ENCODE assay signal across 22 mouse cellular contexts in the genomic region with DNA sequence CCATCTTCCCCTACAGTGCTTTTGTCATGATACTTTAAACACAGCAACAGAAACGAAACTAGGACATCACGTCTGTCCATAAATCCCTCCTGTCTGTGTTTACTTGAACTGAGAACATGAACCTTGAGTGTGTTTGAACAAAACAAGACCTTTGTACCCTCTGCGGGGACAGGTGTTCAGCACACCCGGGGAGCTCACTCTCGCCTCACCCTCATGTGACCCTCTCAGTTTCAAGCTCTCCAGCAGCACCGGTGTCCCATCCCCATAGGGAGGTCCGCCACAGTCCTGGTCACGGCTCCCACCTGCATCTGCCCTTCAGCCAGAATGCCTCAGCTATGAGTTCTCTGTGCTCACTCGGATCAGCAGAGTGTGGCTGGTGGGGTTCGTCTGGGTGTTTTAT. TPM values are rescaled to one million over a fixed set of nuclear protein-coding genes. Genes with fewer than 3 reads are reported as not detected.
DNase-seq lines count a peak whose midpoint lies in the region; ATAC-seq and TF ChIP-seq lines count a peak whose summit lies in the region.
"Had no signal": no experiment of that assay in that cellular context is flagged by ENCODE, and none has a peak within 500 bp of the region (broad histone marks: within the 10 kb centered on the region; RNA-seq: fewer than 3 reads in every experiment).

No protein-coding gene starts in this region.

- H3K4me3 ChIP-seq in intestine, embryonic 16.5 days (ENCODE audit: low read length), result no peak overlapping the region
- no peak overlapping the region for H3K4me3 ChIP-seq in kidney, postnatal 0 days (replicated peaks; ENCODE audit: low read depth, low read length)
- H3K4me3 ChIP-seq in stomach, embryonic 15.5 days (replicated peaks), result no peak overlapping the region
- no peak overlapping the region for H3K4me3 ChIP-seq in forebrain, embryonic 16.5 days (replicated peaks; ENCODE audit: low read length)
- H3K4me3 ChIP-seq: embryonic facial prominence, embryonic 15.5 days; forebrain, embryonic 10.5 days; heart, embryonic 15.5 days; hindbrain, embryonic 15.5 days had no signal

- no peaks in the 10 kb centered on the region for H3K27me3 ChIP-seq in intestine, embryonic 16.5 days (replicated peaks; ENCODE audit: control insufficient read depth, insufficient read depth, low read length)
- no peaks in the 10 kb centered on the region for H3K27me3 ChIP-seq in kidney, postnatal 0 days (ENCODE audit: insufficient read depth, low read length)
- no peaks in the 10 kb centered on the region for H3K27me3 ChIP-seq in stomach, embryonic 15.5 days (replicated peaks)
- no peaks in the 10 kb centered on the region for H3K27me3 ChIP-seq in forebrain, embryonic 16.5 days (replicated peaks; ENCODE audit: control insufficient read depth, insufficient read depth, low read length)
- H3K27me3 ChIP-seq: embryonic facial prominence, embryonic 15.5 days; heart, embryonic 15.5 days; hindbrain, embryonic 15.5 days had no signal

- H3K4me1 ChIP-seq in intestine, embryonic 16.5 days (ENCODE audit: control insufficient read depth, insufficient read depth, low read length), result peaks cover 3% of the 10 kb centered on the region
- H3K4me1 ChIP-seq in kidney, postnatal 0 days (replicated peaks; ENCODE audit: insufficient read depth, low read length), result no peaks in the 10 kb centered on the region
- 0 out of 2 replicates have a peak, but pooled peaks cover 3% of the 10 kb centered on the region for H3K4me1 ChIP-seq in stomach, embryonic 15.5 days
- H3K4me1 ChIP-seq in forebrain, embryonic 16.5 days (replicated peaks; ENCODE audit: control insufficient read depth, insufficient read depth, low read length), result no peaks in the 10 kb centered on the region
- H3K4me1 ChIP-seq: embryonic facial prominence, embryonic 15.5 days; hindbrain, embryonic 15.5 days had no signal

- peak; percentile 72 for ATAC-seq in intestine, embryonic 16.5 days
- ATAC-seq in kidney, postnatal 0 days (replicated peaks; ENCODE audit: low FRiP score, low read depth), result peak; percentile 67; the same call in 1 of the 2 replicates
- peak; percentile 51 for ATAC-seq in stomach, embryonic 15.5 days (ENCODE audit: insufficient read depth, low FRiP score, low read depth)
- no peak for ATAC-seq in forebrain, embryonic 16.5 days

- H3K4me2 ChIP-seq in intestine, embryonic 16.5 days (ENCODE audit: low read depth, low read length), result no peak overlapping the region
- no peak overlapping the region for H3K4me2 ChIP-seq in kidney, postnatal 0 days (ENCODE audit: low read length)
- H3K4me2 ChIP-seq in stomach, embryonic 15.5 days, result no peak overlapping the region
- H3K4me2 ChIP-seq in forebrain, embryonic 16.5 days (ENCODE audit: low read length), result no peak overlapping the region
- H3K4me2 ChIP-seq: embryonic facial prominence, embryonic 15.5 days; heart, embryonic 15.5 days; hindbrain, embryonic 15.5 days had no signal

- no peaks in the 10 kb centered on the region for H3K36me3 ChIP-seq in intestine, embryonic 16.5 days (ENCODE audit: control insufficient read depth, insufficient read depth, low read length)
- no peaks in the 10 kb centered on the region for H3K36me3 ChIP-seq in kidney, postnatal 0 days (ENCODE audit: insufficient read depth, low read length)
- H3K36me3 ChIP-seq in stomach, embryonic 15.5 days, result no peaks in the 10 kb centered on the region
- H3K36me3 ChIP-seq in forebrain, embryonic 16.5 days (ENCODE audit: control insufficient read depth, insufficient read depth), result no peaks in the 10 kb centered on the region
- H3K36me3 ChIP-seq: embryonic facial prominence, embryonic 15.5 days; forebrain, embryonic 10.5 days; G1E; heart, embryonic 15.5 days; hindbrain, embryonic 15.5 days had no signal

- peak overlapping the region; percentile 67 for H3K27ac ChIP-seq in intestine, embryonic 16.5 days (ENCODE audit: low read length)
- no peak overlapping the region for H3K27ac ChIP-seq in kidney, postnatal 0 days
- H3K27ac ChIP-seq in stomach, embryonic 15.5 days, result peak overlapping the region; percentile 26; the same call in 1 of the 2 replicates
- H3K27ac ChIP-seq in forebrain, embryonic 16.5 days (ENCODE audit: low read length), result no peak overlapping the region
- H3K27ac ChIP-seq: embryonic facial prominence, embryonic 15.5 days; forebrain, embryonic 10.5 days; heart, embryonic 15.5 days; hindbrain, embryonic 15.5 days had no signal

- 62% methylated on average over 10 of the region's 10 CpGs for WGBS in intestine, embryonic 16.5 days
- 41% methylated on average over 10 of the region's 10 CpGs for WGBS in kidney, postnatal 0 days
- 57% methylated on average over 10 of the region's 10 CpGs for WGBS in stomach, embryonic 15.5 days
- WGBS in forebrain, embryonic 16.5 days, result 94% methylated on average over 10 of the region's 10 CpGs

- 0 out of 2 replicates have a peak, but pooled peaks cover 5% of the 10 kb centered on the region for H3K9me3 ChIP-seq in intestine, embryonic 16.5 days (ENCODE audit: control insufficient read depth, low read length)
- H3K9me3 ChIP-seq in kidney, postnatal 0 days (replicated peaks; ENCODE audit: low read length), result no peaks in the 10 kb centered on the region
- no peaks in the 10 kb centered on the region for H3K9me3 ChIP-seq in stomach, embryonic 15.5 days
- no peaks in the 10 kb centered on the region for H3K9me3 ChIP-seq in forebrain, embryonic 16.5 days (ENCODE audit: control insufficient read depth, low read length)
- H3K9me3 ChIP-seq: embryonic facial prominence, embryonic 15.5 days; forebrain, embryonic 10.5 days; heart, embryonic 15.5 days; hindbrain, embryonic 15.5 days had no signal

- H3K9ac ChIP-seq in intestine, embryonic 16.5 days (ENCODE audit: low read depth, low read length), result no peak overlapping the region
- H3K9ac ChIP-seq in kidney, postnatal 0 days (ENCODE audit: low read depth, low read length), result no peak overlapping the region
- H3K9ac ChIP-seq in stomach, embryonic 15.5 days, result no peak overlapping the region
- no peak overlapping the region for H3K9ac ChIP-seq in forebrain, embryonic 16.5 days (replicated peaks; ENCODE audit: low read depth, low read length)
- H3K9ac ChIP-seq: embryonic facial prominence, embryonic 15.5 days; heart, embryonic 15.5 days; hindbrain, embryonic 15.5 days had no signal

- peak; percentile 52 for DNase-seq in kidney, adult 11 months
- DNase-seq in kidney, postnatal 10 days, result no peak
- peak; percentile 25 for DNase-seq in kidney, postnatal 0 days (ENCODE audit: low spot score)
- DNase-seq in gastrocnemius, postnatal 25 days, result no peak
- no peak for DNase-seq in embryo, embryonic 10 days (ENCODE audit: low spot score)
- DNase-seq: adrenal gland, postnatal 25 days; cerebellum, adult 11-12 months; cerebellum, postnatal 14 days; gastrocnemius, postnatal 10 days; heart, postnatal 4 days; lung, adult 18-20 months; lung, postnatal 36 days; right cerebral cortex, postnatal 25 days had no signal

- no peak for TF ChIP-seq CTCF in kidney, postnatal 0 days (IDR thresholded peaks at IDR 0.05; ENCODE audit: low read depth)

RNA-seq across cellular contexts. Expression of a gene that starts 30.7 kb away (rescaled TPM):
- 154 and 164 TPM in 2 replicates for polyA plus RNA-seq in intestine, embryonic 16.5 days (2015; fragmentation: Nextera tagmentation; extraction: Ambion mirVana)
- polyA plus RNA-seq in kidney, postnatal 0 days (2015; fragmentation: Nextera tagmentation; extraction: Ambion mirVana), result 189 TPM in 2 replicates
- polyA plus RNA-seq in stomach, embryonic 15.5 days (2015; fragmentation: Nextera tagmentation; extraction: Ambion mirVana), result 199 and 202 TPM in 2 replicates
- 10 to 100 TPM; 76.0 to 79.2 TPM for total RNA-seq in gastrocnemius, postnatal 25 days (2021)
- polyA plus RNA-seq in forebrain, embryonic 16.5 days (2015; fragmentation: Nextera tagmentation; extraction: Ambion mirVana), result 196 and 230 TPM in 2 replicates

RNA-seq across cellular contexts. Expression of a gene that starts 48.0 kb away (rescaled TPM):
- polyA plus RNA-seq in intestine, embryonic 16.5 days (2015; fragmentation: Nextera tagmentation; extraction: Ambion mirVana), result 0.40 and 0.49 TPM in 2 replicates
- polyA plus RNA-seq in kidney, postnatal 0 days (2015; fragmentation: Nextera tagmentation; extraction: Ambion mirVana), result 3.7 and 4.1 TPM in 2 replicates
- polyA plus RNA-seq in stomach, embryonic 15.5 days (2015; fragmentation: Nextera tagmentation; extraction: Ambion mirVana), result 0.49 and 0.53 TPM in 2 replicates
- total RNA-seq in gastrocnemius, postnatal 25 days (2021), result not detected
- 0.99 and 1.2 TPM in 2 replicates for polyA plus RNA-seq in forebrain, embryonic 16.5 days (2015; fragmentation: Nextera tagmentation; extraction: Ambion mirVana)
- total RNA-seq: gastrocnemius, postnatal 10 days; heart, adult 8-10 months had no signal

Comparison
In these comparisons a context has a peak if more than half of its experiments do, and no peak if none do; other contexts are left out.
1. DNase-seq: peak in kidney, adult 11 months (single experiment) and kidney, postnatal 0 days (single experiment); none in kidney, postnatal 10 days (single experiment), gastrocnemius, postnatal 25 days (single experiment) and embryo, embryonic 10 days (single experiment).
2. H3K27ac ChIP-seq: peak in intestine, embryonic 16.5 days (single experiment) and stomach, embryonic 15.5 days (single experiment); none in kidney, postnatal 0 days (single experiment) and forebrain, embryonic 16.5 days (single experiment).